8 mouse cellular contexts compared by ENCODE assay signal in the genomic region with DNA sequence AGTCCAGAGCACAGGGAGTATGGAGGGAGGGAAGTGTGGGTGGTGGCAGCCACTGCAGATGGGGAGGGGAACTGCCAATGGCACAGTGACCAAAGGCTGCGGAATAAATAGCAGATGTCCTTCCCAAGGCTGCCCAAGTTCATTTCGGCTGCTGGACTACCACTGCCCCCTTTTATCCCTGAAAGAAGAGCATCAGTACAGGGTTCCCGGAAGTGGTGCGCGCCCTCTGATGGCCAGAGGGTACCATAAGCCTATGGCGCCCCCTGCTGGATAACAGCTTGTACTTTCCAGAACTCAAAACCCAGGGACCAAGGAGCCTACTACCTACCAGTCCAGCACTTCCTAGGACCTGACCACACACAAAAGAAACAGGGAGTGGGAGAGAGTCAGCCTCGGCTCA. TPM values are rescaled to one million over a fixed set of nuclear protein-coding genes. Genes with fewer than 3 reads are reported as not detected.
DNase-seq lines count a peak whose midpoint lies in the region; ATAC-seq and TF ChIP-seq lines count a peak whose summit lies in the region.
"Not testable (repeated sequence)": the region's sequence is repeated elsewhere in the genome, so short reads cannot be mapped to it uniquely, and the experiment has no call there.

No protein-coding gene starts in this region.

- not testable (repeated sequence) for H3K9ac ChIP-seq in forebrain, embryonic 12.5 days; lung, embryonic 15.5 days; neural tube, embryonic 13.5 days

- not testable (repeated sequence) for H3K27ac ChIP-seq in forebrain, embryonic 12.5 days; lung, embryonic 15.5 days; neural tube, embryonic 13.5 days (replicated peaks); testis, adult 2 months (ENCODE audit: control insufficient read depth, insufficient read depth, low read depth, low read length)

- peak; percentile 54 for DNase-seq in cerebellum, adult 11 months
- DNase-seq in layer of hippocampus, adult 11-12 months (ENCODE audit: low spot score) = peak; percentile 71

- H3K27me3 ChIP-seq in E14TG2a.4 (ENCODE audit: insufficient read depth, low read length); lung, embryonic 15.5 days; testis, adult 2 months (ENCODE audit: control insufficient read depth, insufficient read depth, low read length): not testable (repeated sequence)
- H3K27me3 ChIP-seq in forebrain, embryonic 12.5 days = peaks cover 34% of the 10 kb centered on the region
- H3K27me3 ChIP-seq in neural tube, embryonic 13.5 days = peaks cover 17% of the 10 kb centered on the region; the same call in 1 of the 2 replicates

- 11% methylated on average over 7 of the region's 7 CpGs for WGBS in forebrain, embryonic 12.5 days
- WGBS in lung, embryonic 15.5 days = 13% methylated on average over 7 of the region's 7 CpGs
- WGBS in neural tube, embryonic 13.5 days = 10% methylated on average over 7 of the region's 7 CpGs

- not testable (repeated sequence) for H3K36me3 ChIP-seq in E14TG2a.4 (ENCODE audit: insufficient read depth, low read length); forebrain, embryonic 12.5 days (replicated peaks); lung, embryonic 15.5 days; neural tube, embryonic 13.5 days; testis, adult 2 months (ENCODE audit: control insufficient read depth, insufficient read depth, low read length)

- TF ChIP-seq POLR2A in testis, adult 2 months (IDR thresholded peaks at IDR 0.05; ENCODE audit: control insufficient read depth, low read depth, low read length) = not testable (repeated sequence)

- H3K4me2 ChIP-seq in forebrain, embryonic 12.5 days = peak overlapping the region; percentile 29; the same call in 1 of the 2 replicates
- H3K4me2 ChIP-seq in lung, embryonic 15.5 days = not testable (repeated sequence)
- peak overlapping the region; percentile 38 for H3K4me2 ChIP-seq in neural tube, embryonic 13.5 days

- not testable (repeated sequence) for H3K9me3 ChIP-seq in E14TG2a.4 (ENCODE audit: low read length); forebrain, embryonic 12.5 days; lung, embryonic 15.5 days; neural tube, embryonic 13.5 days

- not testable (repeated sequence) for ATAC-seq in forebrain, embryonic 12.5 days (ENCODE audit: low FRiP score)
- peak; percentile 85 to 88 for ATAC-seq in hematopoietic stem cell, adult 5-6 weeks (replicated peaks in 1 of 2; ENCODE audit: insufficient read depth in 1 of 2, low FRiP score in 2 of 2, low TSS enrichment in 1 of 2, low read depth in 1 of 2, poor library complexity in 2 of 2, severe bottlenecking in 2 of 2)
- ATAC-seq in lung, embryonic 15.5 days (ENCODE audit: borderline replicate concordance, extremely low read depth, low FRiP score, low TSS enrichment) = peak; percentile 46; the same call in 1 of the 2 replicates
- ATAC-seq in neural tube, embryonic 13.5 days (ENCODE audit: low read depth) = 0 out of 2 replicates have a peak, but pooled peaks have one; percentile 15

- peaks cover 51% of the 10 kb centered on the region for H3K4me1 ChIP-seq in E14TG2a.4 (replicated peaks; ENCODE audit: low read depth, low read length)
- H3K4me1 ChIP-seq in forebrain, embryonic 12.5 days; lung, embryonic 15.5 days; neural tube, embryonic 13.5 days (replicated peaks); testis, adult 2 months (ENCODE audit: control insufficient read depth, insufficient read depth, low read length): not testable (repeated sequence)

- H3K4me3 ChIP-seq in E14TG2a.4 (replicated peaks; ENCODE audit: low read length) = peak overlapping the region; percentile 37; the same call in 1 of the 2 replicates
- not testable (repeated sequence) for H3K4me3 ChIP-seq in forebrain, embryonic 12.5 days (replicated peaks); lung, embryonic 15.5 days; neural tube, embryonic 13.5 days
- H3K4me3 ChIP-seq in testis, adult 2 months (ENCODE audit: control insufficient read depth, low read depth, low read length) = peak overlapping the region; percentile 74

- TF ChIP-seq CTCF in E14TG2a.4 (conservative IDR thresholded peaks at IDR 0.05; ENCODE audit: low read length) = peak; percentile 18; the same call in 1 of the 2 replicates
- 0 out of 2 replicates have a peak, but pooled peaks have one; percentile 16 for TF ChIP-seq CTCF in testis, adult 2 months (IDR thresholded peaks at IDR 0.05; ENCODE audit: control insufficient read depth, insufficient read depth, insufficient replicate concordance, low read depth, low read length)

RNA-seq across cellular contexts. Expression of gene Gsdma, which starts 9.0 kb away (rescaled TPM):
- not detected in 2 replicates for polyA plus RNA-seq in forebrain, embryonic 12.5 days (2016; fragmentation: Nextera tagmentation; extraction: Ambion mirVana)
- total RNA-seq in hematopoietic stem cell, adult 5-6 weeks (2017) = not detected in 2 replicates
- polyA plus RNA-seq in lung, embryonic 15.5 days (2015; fragmentation: Nextera tagmentation; extraction: Ambion mirVana) = 0.06 TPM in 1 of 2 replicates, not detected in the other
- polyA plus RNA-seq in neural tube, embryonic 13.5 days (2015; fragmentation: Nextera tagmentation; extraction: Ambion mirVana) = not detected in 2 replicates
- polyA plus RNA-seq in testis, adult 2 months (2012; rRNA removed) = 5.5 and 6.7 TPM in 2 replicates

RNA-seq across cellular contexts. Expression of gene Psmd3, which starts 9.2 kb away (rescaled TPM):
- 234 and 239 TPM in 2 replicates for polyA plus RNA-seq in forebrain, embryonic 12.5 days (2016; fragmentation: Nextera tagmentation; extraction: Ambion mirVana)
- 50.2 and 59.3 TPM in 2 replicates for total RNA-seq in hematopoietic stem cell, adult 5-6 weeks (2017)
- polyA plus RNA-seq in lung, embryonic 15.5 days (2015; fragmentation: Nextera tagmentation; extraction: Ambion mirVana) = 211 and 214 TPM in 2 replicates
- 177 and 181 TPM in 2 replicates for polyA plus RNA-seq in neural tube, embryonic 13.5 days (2015; fragmentation: Nextera tagmentation; extraction: Ambion mirVana)
- polyA plus RNA-seq in testis, adult 2 months (2012; rRNA removed) = 70.2 and 78.9 TPM in 2 replicates

RNA-seq across cellular contexts. Expression of gene Gsdma2, which starts 26.6 kb away (rescaled TPM):
- polyA plus RNA-seq in forebrain, embryonic 12.5 days (2016; fragmentation: Nextera tagmentation; extraction: Ambion mirVana) = not detected in 2 replicates
- not detected in 2 replicates for total RNA-seq in hematopoietic stem cell, adult 5-6 weeks (2017)
- not detected in 2 replicates for polyA plus RNA-seq in lung, embryonic 15.5 days (2015; fragmentation: Nextera tagmentation; extraction: Ambion mirVana)
- polyA plus RNA-seq in neural tube, embryonic 13.5 days (2015; fragmentation: Nextera tagmentation; extraction: Ambion mirVana) = 0.24 TPM in 1 of 2 replicates, not detected in the other
- polyA plus RNA-seq in testis, adult 2 months (2012; rRNA removed) = 0.28 and 0.42 TPM in 2 replicates

RNA-seq across cellular contexts. Expression of gene Csf3, which starts 27.9 kb away (rescaled TPM):
- polyA plus RNA-seq in forebrain, embryonic 12.5 days (2016; fragmentation: Nextera tagmentation; extraction: Ambion mirVana) = 0.14 TPM in 1 of 2 replicates, not detected in the other
- not detected in 2 replicates for total RNA-seq in hematopoietic stem cell, adult 5-6 weeks (2017)
- polyA plus RNA-seq in lung, embryonic 15.5 days (2015; fragmentation: Nextera tagmentation; extraction: Ambion mirVana) = not detected in 2 replicates
- polyA plus RNA-seq in neural tube, embryonic 13.5 days (2015; fragmentation: Nextera tagmentation; extraction: Ambion mirVana) = not detected in 2 replicates
- 0.48 and 0.63 TPM in 2 replicates for polyA plus RNA-seq in testis, adult 2 months (2012; rRNA removed)

RNA-seq across cellular contexts. Expression of gene Gsdma3, which starts 47.0 kb away (rescaled TPM):
- not detected in 2 replicates for polyA plus RNA-seq in forebrain, embryonic 12.5 days (2016; fragmentation: Nextera tagmentation; extraction: Ambion mirVana)
- not detected in 2 replicates for total RNA-seq in hematopoietic stem cell, adult 5-6 weeks (2017)
- not detected in 2 replicates for polyA plus RNA-seq in lung, embryonic 15.5 days (2015; fragmentation: Nextera tagmentation; extraction: Ambion mirVana)
- polyA plus RNA-seq in neural tube, embryonic 13.5 days (2015; fragmentation: Nextera tagmentation; extraction: Ambion mirVana) = not detected in 2 replicates
- polyA plus RNA-seq in testis, adult 2 months (2012; rRNA removed) = 0.20 TPM in 2 replicates
